Mouse (Mus musculus) left cerebral cortex, postnatal 25 days (tissue): Measurements from ENCODE around the gene Adam12. TPM values are rescaled to one million over a fixed set of nuclear protein-coding genes. Genes with fewer than 3 reads are reported as not detected.

Experiments
- DNase-seq, 2 experiments: peaks; one replicate each; pipeline ENCODE4 v3.0.0; 2022; ENCODE audit warnings: low spot score in 2 of 2, mixed read lengths in 1 of 2
- intact Hi-C: fragments of 180-260 bp; cut with DNase I; formaldehyde crosslinking; loops from one replicate; pipeline ENCODE4 v1.15.1; 2025
- total RNA-seq, 2 experiments: library from RNA; stranded (reverse); gene quantifications; 2 replicates each; pipeline ENCODE4 v1.2.3; 2021

The Adam12 gene
- total RNA-seq, 2 experiments from 2014 or later = 3.8 to 6.0 TPM

- no peak for DNase-seq
- intact Hi-C loops = no loop called here
Measured at GRCm38 (mm10) chr7:134163751-134164150, 68.2 kb downstream of the Adam12 start.

DNA sequence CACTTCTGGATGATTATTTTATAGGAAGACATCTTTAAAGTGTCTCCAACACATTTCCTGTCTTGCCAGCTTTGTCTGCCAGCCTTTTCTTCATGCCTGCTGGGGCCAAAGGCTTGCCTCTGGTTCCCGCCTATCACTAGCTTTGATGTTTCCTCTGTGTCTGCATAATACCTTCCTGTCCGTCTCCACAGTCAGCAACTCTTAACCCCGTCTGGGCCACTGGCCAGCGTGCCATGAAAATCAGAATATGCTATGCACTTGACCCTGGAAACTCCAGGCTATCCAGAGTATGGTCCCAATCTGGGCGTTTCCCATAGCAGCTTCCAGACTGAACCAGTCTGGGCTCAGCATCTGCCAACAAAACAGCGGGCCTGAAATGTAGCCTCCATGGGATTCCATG is 69.1 kb downstream of the Adam12 start:
- DNase-seq = no peak
- intact Hi-C loops = no loop called here

- intact Hi-C loops = no loop called here
- no peak for DNase-seq
Measured at GRCm38 (mm10) chr7:134159608-134160007, 72.3 kb downstream of the Adam12 start.

DNA sequence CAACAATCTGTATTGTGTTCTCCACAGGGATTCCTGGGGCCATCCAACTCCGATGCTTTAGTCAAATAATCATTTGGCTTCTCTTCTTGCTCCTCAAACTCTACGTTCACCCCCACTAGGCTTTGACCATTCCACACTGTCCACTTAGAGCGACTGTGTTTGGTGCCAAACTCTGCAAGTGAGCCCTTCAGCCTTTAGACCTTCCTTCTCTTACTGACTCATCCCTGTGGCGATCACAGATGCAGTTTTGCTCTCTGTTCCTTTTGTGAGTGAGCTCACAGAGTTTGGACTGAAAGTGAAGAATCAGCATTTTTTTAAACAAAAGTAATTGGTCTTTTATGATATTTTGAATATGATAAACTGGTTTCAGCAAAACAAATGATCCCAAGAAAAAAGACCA is 80.6 kb downstream of the Adam12 start:
- no peak for DNase-seq
- intact Hi-C loops = no loop called here

DNA sequence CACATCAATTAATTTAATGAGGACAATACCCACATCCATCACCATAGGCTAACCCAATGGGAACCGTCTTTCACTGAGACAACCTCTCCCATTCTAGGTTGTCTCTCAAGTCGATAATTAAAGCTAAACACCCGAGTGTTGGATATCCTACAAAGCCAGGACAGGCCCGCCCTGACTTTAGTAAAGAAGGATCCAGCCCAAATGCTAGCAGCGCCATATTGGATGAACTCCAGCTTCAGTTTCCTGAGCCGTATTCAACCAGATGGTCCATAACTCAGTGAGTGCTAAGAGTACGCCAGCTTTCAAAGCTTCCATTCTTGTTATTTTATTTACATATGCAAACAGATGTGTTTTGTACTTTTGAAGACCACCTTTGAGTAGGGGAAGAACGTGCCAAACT is 81.6 kb downstream of the Adam12 start:
- no peak for DNase-seq
- intact Hi-C loops = no loop called here

- no peak for DNase-seq
- intact Hi-C loops = no loop called here
Measured at GRCm38 (mm10) chr7:134149351-134149750, 82.6 kb downstream of the Adam12 start.

GRCm38 (mm10) chr7:134147561-134147960 is 84.4 kb downstream of the Adam12 start:
- DNase-seq = no peak
- intact Hi-C loops = no loop called here

DNA sequence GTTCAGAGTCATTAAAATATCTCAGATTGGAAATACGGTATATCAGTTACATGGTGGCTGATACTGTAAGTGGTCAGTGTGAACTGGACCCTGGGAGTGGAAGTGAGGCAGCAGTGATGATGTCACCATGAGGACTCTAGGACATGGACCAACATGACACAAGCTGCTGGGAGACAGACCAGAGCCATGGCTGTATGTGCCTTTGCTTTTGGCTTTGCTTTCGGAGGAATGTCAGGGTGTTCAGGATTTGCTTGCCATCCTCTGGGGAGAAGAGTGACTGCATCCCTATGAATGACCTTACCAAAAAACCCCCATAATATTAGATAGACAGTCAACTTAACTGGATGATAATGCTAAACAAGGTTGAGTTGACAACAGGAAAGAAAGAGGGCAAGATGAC is 85.1 kb downstream of the Adam12 start:
- DNase-seq = no peak
- intact Hi-C loops = no loop called here

- intact Hi-C loops = no loop called here
- DNase-seq = no peak
Measured at GRCm38 (mm10) chr7:134144111-134144510, 87.8 kb downstream of the Adam12 start.

DNA sequence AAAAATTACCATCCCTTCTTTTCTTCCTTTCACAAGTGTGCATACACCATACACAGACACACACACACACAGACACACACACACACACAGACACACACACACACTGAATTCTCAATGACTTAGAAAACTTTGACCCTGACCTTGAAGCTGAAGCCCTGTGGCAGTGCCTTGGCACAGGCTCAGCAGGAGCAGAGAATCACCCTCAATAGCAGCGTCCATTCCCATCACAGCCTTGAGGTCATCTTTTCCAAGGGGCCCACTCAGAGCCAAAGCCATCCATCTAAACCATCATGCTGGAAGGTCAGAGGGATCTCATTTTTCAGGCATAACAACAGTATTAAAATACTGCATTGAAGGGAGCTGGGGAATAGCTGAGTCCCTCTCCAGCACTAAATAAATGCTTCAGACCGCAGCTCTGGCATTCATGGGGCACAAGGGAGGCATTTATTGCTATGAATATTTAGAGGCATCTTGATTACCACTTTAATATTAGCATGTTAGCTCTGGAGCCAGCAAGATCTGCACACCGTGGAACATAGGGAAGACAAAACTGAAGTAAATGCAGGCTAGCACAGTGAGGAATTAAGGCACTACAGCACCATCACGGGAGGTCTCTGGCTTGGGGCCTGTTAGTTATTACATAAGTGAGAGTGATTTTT is 92.5 kb downstream of the Adam12 start:
- no peak for DNase-seq
- intact Hi-C loops = no loop called here

DNA sequence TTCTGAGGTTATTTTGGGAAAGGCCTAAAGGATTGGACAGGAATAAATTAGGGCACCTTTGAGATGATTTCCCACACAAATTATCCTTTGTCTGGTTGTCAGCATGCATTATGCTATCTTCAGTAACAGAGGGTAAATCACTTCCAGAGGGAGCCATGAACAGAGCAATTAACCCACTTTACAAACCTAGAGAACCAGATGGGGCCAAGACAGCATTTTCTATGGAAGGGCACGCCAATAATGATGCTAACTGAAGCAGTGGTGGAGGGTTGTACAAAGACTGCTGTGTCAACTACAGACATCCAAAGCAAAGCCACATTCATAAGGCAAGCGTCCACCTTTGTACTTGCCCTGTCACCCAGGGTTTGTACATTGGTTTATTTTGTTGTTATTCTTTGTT is 99.6 kb downstream of the Adam12 start:
- no peak for DNase-seq
- intact Hi-C loops = no loop called here

- intact Hi-C loops = no loop called here
- no peak for DNase-seq
Measured at GRCm38 (mm10) chr7:134128087-134128522, 103.8 kb downstream of the Adam12 start.

- intact Hi-C loops = no loop called here
- no peak for DNase-seq
Measured at GRCm38 (mm10) chr7:134121397-134121796, 110.5 kb downstream of the Adam12 start.

- DNase-seq = no peak
- intact Hi-C loops = no loop called here
Measured at GRCm38 (mm10) chr7:134115438-134115837, 116.5 kb downstream of the Adam12 start.

- intact Hi-C loops = no loop called here
- DNase-seq = peak in 1 of 2 experiments; percentile 82
Measured at GRCm38 (mm10) chr7:134114311-134115188, 117.4 kb downstream of the Adam12 start.

- intact Hi-C loops = no loop called here
- no peak for DNase-seq
Measured at GRCm38 (mm10) chr7:134113829-134114228, 118.1 kb downstream of the Adam12 start.

DNA sequence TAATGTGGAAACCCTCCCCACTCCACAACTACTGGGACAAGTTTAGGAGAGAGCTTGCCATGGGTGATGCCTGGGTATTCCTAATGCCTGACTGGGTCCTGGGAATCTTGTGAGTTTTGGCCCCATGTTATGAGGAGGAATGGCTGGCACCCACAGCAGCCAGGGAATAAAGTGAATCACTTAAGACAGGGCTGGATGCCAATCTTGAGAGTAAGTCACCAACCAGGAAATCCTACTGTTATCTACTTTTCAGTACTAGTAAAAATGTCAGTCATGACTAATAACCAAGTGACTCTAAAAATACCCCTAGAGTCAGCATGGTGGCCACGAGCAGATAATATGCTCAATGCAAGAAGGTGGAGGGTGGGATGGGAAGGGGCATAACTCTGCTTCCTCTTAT is 121.8 kb downstream of the Adam12 start:
- intact Hi-C loops = no loop called here
- no peak for DNase-seq

DNA sequence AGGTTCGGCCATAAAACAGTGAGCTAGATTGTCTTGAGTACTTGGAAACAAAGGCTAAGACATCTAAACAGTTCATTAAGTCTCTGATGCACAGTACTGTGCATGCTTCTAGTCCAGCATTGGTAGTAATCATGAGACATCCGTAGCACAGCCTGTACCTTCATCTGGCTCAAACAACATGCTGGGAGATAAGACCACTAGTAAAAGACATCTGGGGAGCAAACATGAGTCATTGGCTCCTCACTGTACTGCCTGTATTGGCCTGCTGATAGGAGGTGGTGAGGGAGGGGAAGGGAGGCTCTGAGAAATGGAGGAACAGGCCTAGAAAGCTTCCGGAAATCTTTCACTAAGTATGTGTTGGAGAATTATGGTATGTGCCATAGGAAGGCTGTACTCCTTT is 124.1 kb downstream of the Adam12 start:
- intact Hi-C loops = no loop called here
- DNase-seq = no peak

DNA sequence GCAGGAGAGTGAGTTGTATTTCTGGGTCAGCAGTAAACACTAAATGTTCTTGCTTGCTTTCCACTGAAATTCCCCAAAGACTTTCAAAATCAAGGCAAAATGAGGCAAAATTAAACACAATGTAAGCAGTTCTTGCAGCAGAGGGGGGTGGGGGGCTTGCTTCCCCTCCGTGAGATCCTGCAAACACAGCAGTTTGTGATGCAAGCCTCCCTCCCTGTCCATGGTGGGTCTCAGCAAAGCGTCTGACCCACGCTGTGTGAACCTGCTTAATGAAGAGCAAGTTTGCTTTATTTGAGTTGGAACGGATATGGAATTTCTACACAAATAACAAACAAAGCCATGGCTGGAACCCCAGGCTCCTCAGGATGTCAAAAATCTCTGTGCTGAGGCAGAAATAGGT is 132.9 kb downstream of the Adam12 start:
- no peak for DNase-seq
- intact Hi-C loops = no loop called here

GRCm38 (mm10) chr7:134097861-134098260 is 134.1 kb downstream of the Adam12 start:
- DNase-seq = no peak
- intact Hi-C loops = no loop called here

GRCm38 (mm10) chr7:134093871-134094270 is 138.1 kb downstream of the Adam12 start:
- no peak for DNase-seq
- intact Hi-C loops = no loop called here
